In genomic region chr13:32234019-32234418, GRCm38 (mm10) we compare ENCODE assay signal across 14 mouse cellular contexts.
A peak's percentile ranks its signal among the peaks of the same experiment; 100 is the strongest.
DNase-seq lines count a peak whose midpoint lies in the region; ATAC-seq and TF ChIP-seq lines count a peak whose summit lies in the region.
"Had no signal": no experiment of that assay in that cellular context is flagged by ENCODE, and none has a peak within 500 bp of the region (broad histone marks: within the 10 kb centered on the region; RNA-seq: fewer than 3 reads in every experiment).

No protein-coding gene starts in this region.

- H3K27me3 ChIP-seq in heart, embryonic 12.5 days (replicated peaks): no peaks in the 10 kb centered on the region
- no peaks in the 10 kb centered on the region for H3K27me3 ChIP-seq in liver, embryonic 12.5 days (replicated peaks)
- H3K27me3 ChIP-seq in midbrain, embryonic 14.5 days (ENCODE audit: control insufficient read depth, insufficient read depth, low read length): no peaks in the 10 kb centered on the region
- H3K27me3 ChIP-seq: embryonic facial prominence, embryonic 15.5 days; neural tube, embryonic 12.5 days had no signal

- TF ChIP-seq CTCF in left cerebral cortex, adult 2 months (IDR thresholded peaks at IDR 0.05): no peak

- 12% methylated on average over 9 of the region's 9 CpGs for WGBS in heart, embryonic 12.5 days
- 18% methylated on average over 9 of the region's 9 CpGs for WGBS in liver, embryonic 12.5 days (ENCODE audit: insufficient replicate concordance)
- 81% methylated on average over 9 of the region's 9 CpGs for WGBS in midbrain, embryonic 14.5 days

- H3K4me1 ChIP-seq in heart, embryonic 12.5 days (replicated peaks): peaks cover 14% of the 10 kb centered on the region
- peaks cover 31% of the 10 kb centered on the region for H3K4me1 ChIP-seq in liver, embryonic 12.5 days
- H3K4me1 ChIP-seq in midbrain, embryonic 14.5 days (ENCODE audit: control insufficient read depth, insufficient read depth, low read length): no peaks in the 10 kb centered on the region

- H3K4me2 ChIP-seq in heart, embryonic 12.5 days: peak overlapping the region; percentile 57
- peak overlapping the region; percentile 54 for H3K4me2 ChIP-seq in liver, embryonic 12.5 days
- H3K4me2 ChIP-seq in midbrain, embryonic 14.5 days (ENCODE audit: low read length): no peak overlapping the region
- H3K4me2 ChIP-seq: embryonic facial prominence, embryonic 15.5 days; neural tube, embryonic 12.5 days had no signal

- ATAC-seq in heart, embryonic 12.5 days (ENCODE audit: insufficient number of reproducible peaks, low FRiP score): peak; percentile 85
- peak; percentile 97 for ATAC-seq in liver, embryonic 12.5 days
- no peak for ATAC-seq in midbrain, embryonic 14.5 days (ENCODE audit: low FRiP score, low TSS enrichment)

- DNase-seq in 416B (ENCODE audit: low read depth): peak; percentile 52
- peak; percentile 77 for DNase-seq in MEL-GATA-1-ER (ENCODE audit: extremely low read depth, low read depth)
- no peak for DNase-seq in left cerebral cortex, adult 2 months (ENCODE audit: extremely low spot score in 1 of 2, low spot score in 2 of 2)
- DNase-seq in yolk sac, embryonic 10.5 days (ENCODE audit: low spot score): no peak
- DNase-seq in midbrain, embryonic 14.5 days: no peak
- DNase-seq: cerebellum, adult 8-10 months; gastrocnemius, adult 2 months; right cerebral cortex, postnatal 25 days; thymus, adult 2 months had no signal

- H3K4me3 ChIP-seq in heart, embryonic 12.5 days: no peak overlapping the region
- peak overlapping the region; percentile 16; the same call in 1 of the 2 replicates for H3K4me3 ChIP-seq in liver, embryonic 12.5 days
- H3K4me3 ChIP-seq in left cerebral cortex, adult 2 months: no peak overlapping the region
- H3K4me3 ChIP-seq in midbrain, embryonic 14.5 days (replicated peaks; ENCODE audit: low read depth, low read length): no peak overlapping the region
- H3K4me3 ChIP-seq: embryonic facial prominence, embryonic 15.5 days; gastrocnemius, adult 2 months; neural tube, embryonic 12.5 days had no signal

- H3K36me3 ChIP-seq in heart, embryonic 12.5 days: no peaks in the 10 kb centered on the region
- H3K36me3 ChIP-seq in liver, embryonic 12.5 days: no peaks in the 10 kb centered on the region
- H3K36me3 ChIP-seq in midbrain, embryonic 14.5 days (ENCODE audit: control insufficient read depth, insufficient read depth, low read length): no peaks in the 10 kb centered on the region
- H3K36me3 ChIP-seq: embryonic facial prominence, embryonic 15.5 days; neural tube, embryonic 12.5 days had no signal

- H3K27ac ChIP-seq in heart, embryonic 12.5 days (ENCODE audit: poor library complexity, severe bottlenecking): peak overlapping the region; percentile 54
- H3K27ac ChIP-seq in liver, embryonic 12.5 days: peak overlapping the region; percentile 58
- H3K27ac ChIP-seq in left cerebral cortex, adult 2 months: no peak overlapping the region
- no peak overlapping the region for H3K27ac ChIP-seq in midbrain, embryonic 14.5 days (replicated peaks; ENCODE audit: low read depth, low read length)
- H3K27ac ChIP-seq: embryonic facial prominence, embryonic 15.5 days; gastrocnemius, adult 2 months; kidney, postnatal 0 days; neural tube, embryonic 12.5 days had no signal

- H3K9ac ChIP-seq in heart, embryonic 12.5 days: 0 out of 2 replicates have a peak overlapping the region, but pooled peaks have one; percentile 34
- H3K9ac ChIP-seq in liver, embryonic 12.5 days: peak overlapping the region; percentile 17; the same call in 1 of the 2 replicates
- no peak overlapping the region for H3K9ac ChIP-seq in midbrain, embryonic 14.5 days (replicated peaks; ENCODE audit: low read length)
- H3K9ac ChIP-seq: embryonic facial prominence, embryonic 15.5 days; neural tube, embryonic 12.5 days had no signal

- H3K9me3 ChIP-seq in heart, embryonic 12.5 days (replicated peaks): no peaks in the 10 kb centered on the region
- no peaks in the 10 kb centered on the region for H3K9me3 ChIP-seq in liver, embryonic 12.5 days (replicated peaks)
- H3K9me3 ChIP-seq in midbrain, embryonic 14.5 days (ENCODE audit: control insufficient read depth, low read length): no peaks in the 10 kb centered on the region
- H3K9me3 ChIP-seq: embryonic facial prominence, embryonic 15.5 days; neural tube, embryonic 12.5 days had no signal

- intact Hi-C loops in left cerebral cortex, adult 2 months (cut with DNase I): no loop called here

Comparison
In these comparisons a context has a peak if more than half of its experiments do, and no peak if none do; other contexts are left out.
1. DNase-seq: peak in 416B (single experiment) and MEL-GATA-1-ER (single experiment); none in left cerebral cortex, adult 2 months (0 of 2), yolk sac, embryonic 10.5 days (single experiment) and midbrain, embryonic 14.5 days (single experiment).
2. H3K27ac ChIP-seq: peak in heart, embryonic 12.5 days (single experiment) and liver, embryonic 12.5 days (single experiment); none in left cerebral cortex, adult 2 months (single experiment) and midbrain, embryonic 14.5 days (single experiment).